Mouse (Mus musculus) gastrocnemius, adult 18-20 months (tissue): ENCODE measurements at regions not wholly inside any gene's neighbourhood (a gene's known extent, or its start where the extent isn't known, plus 50 kb on each side); places are given as distances from the start of the nearest gene placed in this dataset.
A peak's percentile ranks its signal among the peaks of the same experiment; 100 is the strongest.

Experiments used
- DNase-seq: peaks from one replicate; pipeline ENCODE4 v3.0.0; 2021; ENCODE audit warnings: low spot score

- DNase-seq: no peak
Observed at GRCm38 (mm10) chr13:112070757-112071156, 217.5 kb upstream of the Ankrd55 start.

GRCm38 (mm10) chr13:112071209-112071955 lies 216.9 kb upstream of the Ankrd55 start:
- DNase-seq: no peak

- DNase-seq: no peak
Observed at GRCm38 (mm10) chr13:112071956-112072314, 216.3 kb upstream of the Ankrd55 start.

- DNase-seq: no peak
Observed at GRCm38 (mm10) chr13:112073519-112074406, 214.5 kb upstream of the Ankrd55 start.

GRCm38 (mm10) chr13:112075847-112076479 lies 212.3 kb upstream of the Ankrd55 start:
- DNase-seq: no peak

- DNase-seq: no peak
Observed at GRCm38 (mm10) chr13:112078088-112078487, 210.2 kb upstream of the Ankrd55 start.

GRCm38 (mm10) chr13:112081935-112082334 lies 206.3 kb upstream of the Ankrd55 start:
- DNase-seq: no peak

- peak; percentile 11 for DNase-seq
Observed at GRCm38 (mm10) chr13:112084484-112085278, 203.6 kb upstream of the Ankrd55 start.

GRCm38 (mm10) chr13:112088312-112088771 lies 199.9 kb upstream of the Ankrd55 start:
- DNase-seq: no peak

- no peak for DNase-seq
Observed at GRCm38 (mm10) chr13:112090737-112091136, 197.5 kb upstream of the Ankrd55 start.

GRCm38 (mm10) chr13:112095595-112096139 lies 192.6 kb upstream of the Ankrd55 start:
- DNase-seq: no peak

- no peak for DNase-seq
Observed at GRCm38 (mm10) chr13:112099953-112100591, 188.2 kb upstream of the Ankrd55 start.

GRCm38 (mm10) chr13:112100592-112101420 lies 187.4 kb upstream of the Ankrd55 start:
- DNase-seq: no peak

GRCm38 (mm10) chr13:112101421-112101756 lies 186.9 kb upstream of the Ankrd55 start:
- no peak for DNase-seq

- DNase-seq: no peak
Observed at GRCm38 (mm10) chr13:112105953-112106352, 182.3 kb upstream of the Ankrd55 start.

- peak; percentile 26 for DNase-seq
Observed at GRCm38 (mm10) chr13:112114741-112115201, 173.5 kb upstream of the Ankrd55 start.

- no peak for DNase-seq
Observed at GRCm38 (mm10) chr13:112116101-112116726, 172.0 kb upstream of the Ankrd55 start.

- no peak for DNase-seq
Observed at GRCm38 (mm10) chr13:112118564-112118963, 169.7 kb upstream of the Ankrd55 start.

- no peak for DNase-seq
Observed at GRCm38 (mm10) chr13:112119611-112120041, 168.6 kb upstream of the Ankrd55 start.
